Mouse (Mus musculus) brown adipose tissue, adult 24 weeks (tissue): Measurements from ENCODE around the gene Dock2. TPM values are rescaled to one million over a fixed set of nuclear protein-coding genes. Genes with fewer than 3 reads are reported as not detected.

ENCODE experiments used
- H3K27ac ChIP-seq: fragments of 200-500 bp; replicated peaks from 2 replicates; pipeline ENCODE4 v1.5.1; 2012; ENCODE audit warnings: low read depth, mild to moderate bottlenecking, low read length
- H3K4me1 ChIP-seq: fragments of 200-500 bp; 2 replicates; pipeline ENCODE4 v1.6.1; 2012; ENCODE audit warnings: low read length, mixed read lengths; ENCODE audit not compliant: control insufficient read depth, insufficient read depth, insufficient read length
- H3K4me3 ChIP-seq: fragments of 200-500 bp; 2 replicates; pipeline ENCODE4 v1.5.1; 2012; ENCODE audit warnings: low read depth, mild to moderate bottlenecking, low read length, moderate library complexity; ENCODE audit not compliant: insufficient read depth
- polyA plus RNA-seq: library from polyadenylated mRNA; stranded (reverse); fragments of >200 nt; gene quantifications from 2 replicates; pipeline ENCODE4 v1.2.4, GENCODE M21; 2012; ENCODE audit not compliant: missing spikeins, insufficient read depth, insufficient read length

Dock2 gene
- polyA plus RNA-seq, 1 experiment: 1.7 TPM

- Histone ChIP-seq H3K4me3 (no peak overlapping the region), H3K4me1 (no peaks in the 10 kb centered on the region), H3K27ac (no peak overlapping the region)
Observed at GRCm38 (mm10) chr11:34447891-34448290, 335.8 kb downstream of the Dock2 start.

- no peaks in the 10 kb centered on the region for H3K4me1 ChIP-seq
- H3K27ac ChIP-seq: no peak overlapping the region
- H3K4me3 ChIP-seq: no peak overlapping the region
Observed at GRCm38 (mm10) chr11:34438429-34438828, 345.3 kb downstream of the Dock2 start.

- H3K27ac ChIP-seq: no peak overlapping the region
- H3K4me1 ChIP-seq: no peaks in the 10 kb centered on the region
- no peak overlapping the region for H3K4me3 ChIP-seq
Observed at GRCm38 (mm10) chr11:34437446-34437845, 346.2 kb downstream of the Dock2 start.

- Histone ChIP-seq H3K4me1 (no peaks in the 10 kb centered on the region), H3K4me3 (no peak overlapping the region), H3K27ac (no peak overlapping the region)
Observed at GRCm38 (mm10) chr11:34431978-34432377, 351.7 kb downstream of the Dock2 start.

GRCm38 (mm10) chr11:34431371-34431770 lies 352.3 kb downstream of the Dock2 start:
- Histone ChIP-seq H3K4me3 (no peak overlapping the region), H3K27ac (no peak overlapping the region), H3K4me1 (no peaks in the 10 kb centered on the region)

GRCm38 (mm10) chr11:34430940-34431339 lies 352.8 kb downstream of the Dock2 start:
- Histone ChIP-seq H3K27ac (no peak overlapping the region), H3K4me1 (no peaks in the 10 kb centered on the region), H3K4me3 (no peak overlapping the region)

- Histone ChIP-seq H3K27ac (no peak overlapping the region), H3K4me3 (no peak overlapping the region), H3K4me1 (no peaks in the 10 kb centered on the region)
Observed at GRCm38 (mm10) chr11:34427212-34427611, 356.5 kb downstream of the Dock2 start.

GRCm38 (mm10) chr11:34424546-34424945 lies 359.1 kb downstream of the Dock2 start:
- no peak overlapping the region for H3K27ac ChIP-seq
- no peak overlapping the region for H3K4me3 ChIP-seq
- no peaks in the 10 kb centered on the region for H3K4me1 ChIP-seq

- Histone ChIP-seq H3K4me3 (no peak overlapping the region), H3K27ac (no peak overlapping the region), H3K4me1 (no peaks in the 10 kb centered on the region)
Observed at GRCm38 (mm10) chr11:34421061-34421460, 362.6 kb downstream of the Dock2 start.

GRCm38 (mm10) chr11:34416619-34416979 lies 367.1 kb downstream of the Dock2 start:
- Histone ChIP-seq H3K4me1 (no peaks in the 10 kb centered on the region), H3K4me3 (no peak overlapping the region), H3K27ac (no peak overlapping the region)

- no peaks in the 10 kb centered on the region for H3K4me1 ChIP-seq
- no peak overlapping the region for H3K4me3 ChIP-seq
- H3K27ac ChIP-seq: no peak overlapping the region
Observed at GRCm38 (mm10) chr11:34415884-34416618, 367.6 kb downstream of the Dock2 start.

GRCm38 (mm10) chr11:34406850-34407249 lies 376.8 kb downstream of the Dock2 start:
- Histone ChIP-seq H3K4me3 (no peak overlapping the region), H3K4me1 (no peaks in the 10 kb centered on the region), H3K27ac (no peak overlapping the region)

GRCm38 (mm10) chr11:34406309-34406708 lies 377.4 kb downstream of the Dock2 start:
- no peaks in the 10 kb centered on the region for H3K4me1 ChIP-seq
- H3K27ac ChIP-seq: no peak overlapping the region
- no peak overlapping the region for H3K4me3 ChIP-seq

GRCm38 (mm10) chr11:34405311-34405710 lies 378.4 kb downstream of the Dock2 start:
- H3K27ac ChIP-seq: no peak overlapping the region
- H3K4me3 ChIP-seq: no peak overlapping the region
- no peaks in the 10 kb centered on the region for H3K4me1 ChIP-seq

GRCm38 (mm10) chr11:34401343-34401742 lies 382.3 kb downstream of the Dock2 start:
- Histone ChIP-seq H3K4me3 (no peak overlapping the region), H3K4me1 (no peaks in the 10 kb centered on the region), H3K27ac (no peak overlapping the region)

- no peak overlapping the region for H3K27ac ChIP-seq
- no peak overlapping the region for H3K4me3 ChIP-seq
- H3K4me1 ChIP-seq: no peaks in the 10 kb centered on the region
Observed at GRCm38 (mm10) chr11:34398555-34398954, 385.1 kb downstream of the Dock2 start.
